Mouse (Mus musculus) embryonic facial prominence, embryonic 15.5 days (tissue): ENCODE measurements around the gene Ncor1. TPM values are rescaled to one million over a fixed set of nuclear protein-coding genes. Genes with fewer than 3 reads are reported as not detected.

Source experiments
- polyA plus RNA-seq: library from polyadenylated mRNA; unstranded; fragments of >200 nt; fragmentation: Nextera tagmentation; extraction: Ambion mirVana; gene quantifications from 2 replicates; pipeline ENCODE4 v1.2.1, GENCODE M21; 2015

The Ncor1 gene
- polyA plus RNA-seq, 1 experiment from 2014 or later = 157 TPM

Other genes starting within 250 kb of the Ncor1 start
- gene Adora2b, start 209.6 kb downstream of the Ncor1 start, polyA plus RNA-seq = 16.9 and 18.1 TPM in 2 replicates
- 21.5 and 22.3 TPM in 2 replicates for gene Zswim7, start 177.2 kb downstream of the Ncor1 start, polyA plus RNA-seq
- gene Ttc19, start 177.1 kb downstream of the Ncor1 start, polyA plus RNA-seq = 23.6 and 24.6 TPM in 2 replicates
- gene Pigl, start 81 bp downstream of the Ncor1 start, polyA plus RNA-seq = 8.1 and 9.2 TPM in 2 replicates
- gene Cenpv, start 80.7 kb upstream of the Ncor1 start, polyA plus RNA-seq = 29.0 and 32.0 TPM in 2 replicates
- 3,288 and 3,376 TPM in 2 replicates for gene Ubb, start 92.6 kb upstream of the Ncor1 start, polyA plus RNA-seq
- 5.3 and 6.4 TPM in 2 replicates for gene Trpv2, start 115.9 kb upstream of the Ncor1 start, polyA plus RNA-seq
- gene Lrrc75a, start 190.0 kb upstream of the Ncor1 start, polyA plus RNA-seq = 16.2 and 16.3 TPM in 2 replicates
- 51.4 and 52.4 TPM in 2 replicates for gene Mmgt2, start 190.1 kb upstream of the Ncor1 start, polyA plus RNA-seq